ENCODE assay signal across 12 mouse cellular contexts in the genomic region with DNA sequence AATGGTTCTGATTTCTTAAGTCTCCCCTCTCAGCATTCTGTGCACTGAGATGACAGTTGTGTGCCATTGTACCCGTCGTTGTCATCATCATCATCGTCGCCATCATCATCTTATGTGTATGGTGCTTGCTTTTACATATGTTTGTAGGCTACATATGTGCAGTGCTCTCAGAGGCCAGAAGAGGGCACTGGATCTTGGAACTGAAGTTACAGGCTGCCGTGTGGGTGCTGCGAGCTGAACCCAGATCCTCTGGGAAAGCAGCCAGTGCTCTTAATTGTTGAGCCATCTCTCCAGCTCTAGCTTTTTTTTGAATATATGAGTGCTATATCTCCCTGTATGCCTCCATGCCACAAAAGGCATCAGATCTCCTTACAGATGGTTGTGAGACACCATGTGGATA. TPM values are rescaled to one million over a fixed set of nuclear protein-coding genes. Genes with fewer than 3 reads are reported as not detected.
DNase-seq lines count a peak whose midpoint lies in the region; ATAC-seq and TF ChIP-seq lines count a peak whose summit lies in the region.
"Had no signal": no experiment of that assay in that cellular context is flagged by ENCODE, and none has a peak within 500 bp of the region (broad histone marks: within the 10 kb centered on the region; RNA-seq: fewer than 3 reads in every experiment).

No protein-coding gene starts in this region.

- no peak overlapping the region for H3K27ac ChIP-seq in intestine, postnatal 0 days (ENCODE audit: low read depth, low read length)
- no peak overlapping the region for H3K27ac ChIP-seq in intestine, embryonic 16.5 days (ENCODE audit: low read length)
- no peak overlapping the region for H3K27ac ChIP-seq in spleen, adult 2 months (ENCODE audit: insufficient read depth, low read length)

- 84% methylated on average over 6 of the region's 6 CpGs for WGBS in intestine, postnatal 0 days
- WGBS in intestine, embryonic 16.5 days: 87% methylated on average over 6 of the region's 6 CpGs
- WGBS in spleen, adult 2 months: 80% methylated on average over 6 of the region's 6 CpGs

- no peaks in the 10 kb centered on the region for H3K9me3 ChIP-seq in intestine, postnatal 0 days (ENCODE audit: control insufficient read depth)
- H3K9me3 ChIP-seq in intestine, embryonic 16.5 days (ENCODE audit: control insufficient read depth, low read length): no peaks in the 10 kb centered on the region
- H3K9me3 ChIP-seq in E14TG2a.4 (ENCODE audit: low read length): no peaks in the 10 kb centered on the region

- TF ChIP-seq POLR2A in spleen, adult 2 months (IDR thresholded peaks at IDR 0.05; ENCODE audit: low read depth, low read length): no peak

- DNase-seq in spleen, adult 2 months (ENCODE audit: low read depth in 1 of 2, low spot score in 2 of 2): no peak
- DNase-seq in spleen, postnatal 14 days (ENCODE audit: low spot score in 2 of 2): no peak
- no peak for DNase-seq in ovary, postnatal 10 days (ENCODE audit: low spot score)
- DNase-seq in Muller cell, postnatal 12 days (ENCODE audit: inconsistent ontology term): no peak
- DNase-seq: adrenal gland, postnatal 10 days; cerebellum, postnatal 10 days; kidney, postnatal 4 days had no signal

- no peaks in the 10 kb centered on the region for H3K27me3 ChIP-seq in intestine, postnatal 0 days (replicated peaks; ENCODE audit: control insufficient read depth, insufficient read depth, low read length)
- no peaks in the 10 kb centered on the region for H3K27me3 ChIP-seq in intestine, embryonic 16.5 days (replicated peaks; ENCODE audit: control insufficient read depth, insufficient read depth, low read length)
- no peaks in the 10 kb centered on the region for H3K27me3 ChIP-seq in spleen, adult 2 months (ENCODE audit: control insufficient read depth, insufficient read depth, low read length)
- H3K27me3 ChIP-seq in E14TG2a.4 (ENCODE audit: insufficient read depth, low read length): no peaks in the 10 kb centered on the region

- H3K4me3 ChIP-seq in intestine, postnatal 0 days (ENCODE audit: low read depth, low read length): no peak overlapping the region
- no peak overlapping the region for H3K4me3 ChIP-seq in intestine, embryonic 16.5 days (ENCODE audit: low read length)
- no peak overlapping the region for H3K4me3 ChIP-seq in spleen, adult 2 months (ENCODE audit: extremely low read depth, insufficient read depth, insufficient read length)
- H3K4me3 ChIP-seq in E14TG2a.4 (replicated peaks; ENCODE audit: low read length): no peak overlapping the region

- TF ChIP-seq CTCF in intestine, postnatal 0 days (IDR thresholded peaks at IDR 0.05; ENCODE audit: low read depth): peak; percentile 42
- 0 out of 2 replicates have a peak, but pooled peaks have one; percentile 13 for TF ChIP-seq CTCF in spleen, adult 2 months (IDR thresholded peaks at IDR 0.05; ENCODE audit: extremely low read depth, insufficient read depth, insufficient read length, insufficient replicate concordance)
- TF ChIP-seq CTCF in E14TG2a.4 (conservative IDR thresholded peaks at IDR 0.05; ENCODE audit: low read length): peak; percentile 58

- H3K9ac ChIP-seq in intestine, postnatal 0 days (ENCODE audit: low read depth, low read length): no peak overlapping the region
- no peak overlapping the region for H3K9ac ChIP-seq in intestine, embryonic 16.5 days (ENCODE audit: low read depth, low read length)

- H3K36me3 ChIP-seq in intestine, postnatal 0 days (ENCODE audit: control insufficient read depth, insufficient read depth): no peaks in the 10 kb centered on the region
- no peaks in the 10 kb centered on the region for H3K36me3 ChIP-seq in intestine, embryonic 16.5 days (ENCODE audit: control insufficient read depth, insufficient read depth, low read length)
- no peaks in the 10 kb centered on the region for H3K36me3 ChIP-seq in spleen, adult 2 months (ENCODE audit: control insufficient read depth, insufficient read depth, low read length)
- 0 out of 2 replicates have a peak, but pooled peaks cover 3% of the 10 kb centered on the region for H3K36me3 ChIP-seq in E14TG2a.4 (ENCODE audit: insufficient read depth, low read length)

- no peak overlapping the region for H3K4me2 ChIP-seq in intestine, postnatal 0 days (replicated peaks; ENCODE audit: low read depth)
- no peak overlapping the region for H3K4me2 ChIP-seq in intestine, embryonic 16.5 days (ENCODE audit: low read depth, low read length)

- peaks cover 7% of the 10 kb centered on the region for H3K4me1 ChIP-seq in intestine, postnatal 0 days (replicated peaks; ENCODE audit: control insufficient read depth, insufficient read depth, low read length)
- H3K4me1 ChIP-seq in intestine, embryonic 16.5 days (ENCODE audit: control insufficient read depth, insufficient read depth, low read length): peaks cover 10% of the 10 kb centered on the region
- H3K4me1 ChIP-seq in spleen, adult 2 months (ENCODE audit: control insufficient read depth, insufficient read depth, insufficient read length): peaks cover 10% of the 10 kb centered on the region
- H3K4me1 ChIP-seq in E14TG2a.4 (replicated peaks; ENCODE audit: low read depth, low read length): peaks cover 16% of the 10 kb centered on the region

- no peak for ATAC-seq in intestine, postnatal 0 days
- ATAC-seq in intestine, embryonic 16.5 days: no peak
- ATAC-seq in megakaryocyte progenitor cell, adult 5-6 weeks (replicated peaks; ENCODE audit: poor library complexity): peak; percentile 45; the same call in 1 of the 2 replicates
- ATAC-seq: inflammation-experienced regulatory T-cells, adult 6 months had no signal

RNA-seq across cellular contexts. Expression of gene Map4k1, which starts 55.4 kb away (rescaled TPM):
- 1.5 and 1.6 TPM in 2 replicates for polyA plus RNA-seq in intestine, postnatal 0 days (2015; fragmentation: Nextera tagmentation; extraction: Ambion mirVana)
- 6.9 and 7.3 TPM in 2 replicates for polyA plus RNA-seq in intestine, embryonic 16.5 days (2015; fragmentation: Nextera tagmentation; extraction: Ambion mirVana)
- polyA plus RNA-seq in spleen, adult 2 months (2012; rRNA removed): 174 and 236 TPM in 2 replicates
- 38.5 and 49.8 TPM in 2 replicates for total RNA-seq in megakaryocyte progenitor cell, adult 5-6 weeks (2015)
- total RNA-seq in megakaryocyte progenitor cell, adult 5-6 weeks (2017): 62.8 and 65.6 TPM in 2 replicates

RNA-seq across cellular contexts. Expression of gene Eif3k, which starts 55.6 kb away (rescaled TPM):
- polyA plus RNA-seq in intestine, postnatal 0 days (2015; fragmentation: Nextera tagmentation; extraction: Ambion mirVana): 282 and 286 TPM in 2 replicates
- 355 and 362 TPM in 2 replicates for polyA plus RNA-seq in intestine, embryonic 16.5 days (2015; fragmentation: Nextera tagmentation; extraction: Ambion mirVana)
- polyA plus RNA-seq in spleen, adult 2 months (2012; rRNA removed): 218 and 234 TPM in 2 replicates
- total RNA-seq in megakaryocyte progenitor cell, adult 5-6 weeks (2015): 248 and 305 TPM in 2 replicates
- total RNA-seq in megakaryocyte progenitor cell, adult 5-6 weeks (2017): 384 and 406 TPM in 2 replicates

Comparison
In these comparisons a context has a peak if more than half of its experiments do, and no peak if none do; other contexts are left out.
1. RNA of gene Map4k1, which starts 55.4 kb away (polyA plus RNA-seq): 174 to 236 TPM in spleen, adult 2 months; 6.9 to 7.3 TPM in intestine, embryonic 16.5 days and 1.5 to 1.6 TPM in intestine, postnatal 0 days; every median in the first group is over 10 times any median in the second.
2. Peak in every context shown above with its lines, with median percentiles within 50 percentile points of each other: CTCF ChIP-seq.